Mouse (Mus musculus) embryo, embryonic 10.5 days (tissue): Measurements from ENCODE around the gene Serpina1a.
"Not testable (repeated sequence)": the region's sequence is repeated elsewhere in the genome, so short reads cannot be mapped to it uniquely, and the experiment has no call there.

ENCODE experiments used
- DNase-seq: peaks from one replicate; pipeline ENCODE4 v3.0.0-alpha.2; 2015; ENCODE audit warnings: low spot score

Serpina1a gene

GRCm38 (mm10) chr12:103863101-103863974, at the start of gene Serpina1a:
Serpina1a (minus strand) TSS chr12:103863562.
- DNase-seq: not testable (repeated sequence)

GRCm38 (mm10) chr12:103909181-103909580, 45.8 kb upstream of the Serpina1a start:
- not testable (repeated sequence) for DNase-seq

GRCm38 (mm10) chr12:103907746-103908145, 44.4 kb upstream of the Serpina1a start:
- not testable (repeated sequence) for DNase-seq

- not testable (repeated sequence) for DNase-seq
Observed at GRCm38 (mm10) chr12:103904837-103905340, 41.5 kb upstream of the Serpina1a start, which contains the start of gene Serpina1c. Serpina1c (minus strand) TSS chr12:103904887.

GRCm38 (mm10) chr12:103901929-103902328, 38.6 kb upstream of the Serpina1a start:
- not testable (repeated sequence) for DNase-seq

GRCm38 (mm10) chr12:103866873-103867272, 3.5 kb upstream of the Serpina1a start:
- DNase-seq: not testable (repeated sequence)

- no peak for DNase-seq
Observed at GRCm38 (mm10) chr12:103860976-103861375, 2.4 kb downstream of the Serpina1a start.

- DNase-seq: not testable (repeated sequence)
Observed at GRCm38 (mm10) chr12:103860571-103860970, 2.8 kb downstream of the Serpina1a start.

- DNase-seq: not testable (repeated sequence)
Observed at GRCm38 (mm10) chr12:103859584-103859983, 3.8 kb downstream of the Serpina1a start.

GRCm38 (mm10) chr12:103853032-103853431, 10.3 kb downstream of the Serpina1a start:
- not testable (repeated sequence) for DNase-seq

- not testable (repeated sequence) for DNase-seq
Observed at GRCm38 (mm10) chr12:103830273-103830672, 33.1 kb downstream of the Serpina1a start, which contains the start of gene Serpina1b. Serpina1b (minus strand) TSS chr12:103830373.

GRCm38 (mm10) chr12:103827661-103828372, 35.5 kb downstream of the Serpina1a start:
- DNase-seq: not testable (repeated sequence)

- DNase-seq: not testable (repeated sequence)
Observed at GRCm38 (mm10) chr12:103823826-103824225, 39.5 kb downstream of the Serpina1a start.
